Mouse (Mus musculus) retina, postnatal 1 day (tissue): ENCODE measurements around the gene Lbx1.

Experiments
- DNase-seq: peaks from one replicate; pipeline ENCODE4 v3.0.0-alpha.2; 2012

The Lbx1 gene

GRCm38 (mm10) chr19:45235766-45236362 is at the start of gene Lbx1:
Lbx1 (minus strand) TSS chr19:45235812.
- DNase-seq = peak; percentile 81

GRCm38 (mm10) chr19:45283302-45283701 is 47.7 kb upstream of the Lbx1 start:
- DNase-seq = peak; percentile 76

GRCm38 (mm10) chr19:45276196-45276595 is 40.6 kb upstream of the Lbx1 start:
- DNase-seq = no peak

GRCm38 (mm10) chr19:45271986-45272385 is 36.4 kb upstream of the Lbx1 start:
- no peak for DNase-seq

GRCm38 (mm10) chr19:45262995-45263394 is 27.4 kb upstream of the Lbx1 start:
- DNase-seq = no peak

- no peak for DNase-seq
Observed at GRCm38 (mm10) chr19:45257414-45258326, 22.1 kb upstream of the Lbx1 start.

GRCm38 (mm10) chr19:45254806-45255205 is 19.2 kb upstream of the Lbx1 start:
- DNase-seq = no peak

- DNase-seq = no peak
Observed at GRCm38 (mm10) chr19:45252436-45252835, 16.8 kb upstream of the Lbx1 start.

- no peak for DNase-seq
Observed at GRCm38 (mm10) chr19:45248691-45249090, 13.1 kb upstream of the Lbx1 start.

- DNase-seq = peak; percentile 71
Observed at GRCm38 (mm10) chr19:45243918-45244700, 8.5 kb upstream of the Lbx1 start.

- no peak for DNase-seq
Observed at GRCm38 (mm10) chr19:45243264-45243602, 7.6 kb upstream of the Lbx1 start.

GRCm38 (mm10) chr19:45242348-45243263 is 7.0 kb upstream of the Lbx1 start:
- DNase-seq = peak; percentile 53

- no peak for DNase-seq
Observed at GRCm38 (mm10) chr19:45242017-45242347, 6.4 kb upstream of the Lbx1 start.

- DNase-seq = no peak
Observed at GRCm38 (mm10) chr19:45240026-45240425, 4.4 kb upstream of the Lbx1 start.

GRCm38 (mm10) chr19:45239191-45239590 is 3.6 kb upstream of the Lbx1 start:
- DNase-seq = no peak

- DNase-seq = no peak
Observed at GRCm38 (mm10) chr19:45237665-45238209, 2.1 kb upstream of the Lbx1 start.

GRCm38 (mm10) chr19:45237099-45237498 is 1.5 kb upstream of the Lbx1 start:
- DNase-seq = no peak

- DNase-seq = peak; percentile 52
Observed at GRCm38 (mm10) chr19:45236363-45236942, 841 bp upstream of the Lbx1 start.

GRCm38 (mm10) chr19:45235331-45235741 is 276 bp downstream of the Lbx1 start:
- peak; percentile 43 for DNase-seq

GRCm38 (mm10) chr19:45234771-45235231 is 811 bp downstream of the Lbx1 start:
- DNase-seq = peak; percentile 43

GRCm38 (mm10) chr19:45234191-45234770 is 1.3 kb downstream of the Lbx1 start:
- DNase-seq = no peak
